Mouse (Mus musculus) midbrain, embryonic 11.5 days (tissue): ENCODE data around the gene Rabgap1. TPM values are rescaled to one million over a fixed set of nuclear protein-coding genes. Genes with fewer than 3 reads are reported as not detected.

Experiments
- ATAC-seq: fragments of 200-750 bp; cut with Nextera tagmentation; 2 replicates; pipeline ENCODE4 v1.8.0; 2017; ENCODE audit warnings: moderate TSS enrichment, moderate library complexity; ENCODE audit not compliant: low FRiP score
- DNase-seq: peaks from one replicate; pipeline ENCODE4 v3.0.0; 2015; ENCODE audit warnings: low spot score; ENCODE audit errors: missing footprints
- H3K27ac ChIP-seq: fragments of 300-500 bp; sonication (generic); 2 replicates; pipeline ENCODE4 v1.5.1; 2014; ENCODE audit warnings: low read depth, low read length
- H3K27me3 ChIP-seq: fragments of 300-500 bp; sonication (generic); 2 replicates; pipeline ENCODE4 v1.6.1; 2014; ENCODE audit warnings: mild to moderate bottlenecking, low read length, moderate library complexity, mixed read lengths; ENCODE audit not compliant: control insufficient read depth, insufficient read depth
- H3K36me3 ChIP-seq: fragments of 300-500 bp; sonication (generic); 2 replicates; pipeline ENCODE4 v1.6.1; 2014; ENCODE audit warnings: mild to moderate bottlenecking, low read length, moderate library complexity, mixed read lengths; ENCODE audit not compliant: control insufficient read depth, insufficient read depth
- H3K4me1 ChIP-seq: fragments of 300-500 bp; sonication (generic); 2 replicates; pipeline ENCODE4 v1.6.1; 2014; ENCODE audit warnings: low read length; ENCODE audit not compliant: control insufficient read depth, insufficient read depth
- H3K4me2 ChIP-seq: fragments of 300-500 bp; sonication (generic); 2 replicates; pipeline ENCODE4 v1.6.1; 2014; ENCODE audit warnings: mild to moderate bottlenecking, moderate library complexity
- H3K4me3 ChIP-seq: fragments of 300-500 bp; sonication (generic); 2 replicates; pipeline ENCODE4 v1.5.1; 2014; ENCODE audit warnings: low read depth, low read length
- H3K9ac ChIP-seq: fragments of 300-500 bp; sonication (generic); 2 replicates; pipeline ENCODE4 v1.6.1; 2014; ENCODE audit warnings: low read length
- H3K9me3 ChIP-seq: fragments of 300-500 bp; sonication (generic); 2 replicates; pipeline ENCODE4 v1.6.1; 2016; ENCODE audit warnings: low read length; ENCODE audit not compliant: control insufficient read depth
- WGBS: fragments of 180-500 bp; shearing (Covaris S2); extraction: QIAGEN DNeasy Blood & Tissue Kit; methylation state at CpG from one replicate; pipeline ENCODE4 v1.1.7; 2014; 5-methylcytosine and 5-hydroxymethylcytosine counted together
- polyA plus RNA-seq: library from polyadenylated mRNA; unstranded; fragments of >200 nt; fragmentation: Nextera tagmentation; extraction: Ambion mirVana; gene quantifications from 2 replicates; pipeline ENCODE4 v1.2.1, GENCODE M21; 2014

Gene Rabgap1
- polyA plus RNA-seq, 1 experiment from 2014 or later = 43.8 TPM

- Histone ChIP-seq H3K27me3 (no peaks in the 10 kb centered on the region), H3K4me1 (no peaks in the 10 kb centered on the region), H3K9me3 (no peaks in the 10 kb centered on the region), H3K36me3 (peaks cover 7% of the 10 kb centered on the region; the same call in 1 of the 2 replicates), H3K27ac (no peak overlapping the region), H3K4me3 (no peak overlapping the region), H3K4me2 (no peak overlapping the region), H3K9ac (no peak overlapping the region)
- WGBS = 95% methylated on average over 2 of the region's 2 CpGs
- ATAC-seq (no peak), DNase-seq (no peak)
These were observed 127.6 kb downstream of the Rabgap1 start for GRCm38 (mm10) chr2:37570703-37571102.

GRCm38 (mm10) chr2:37572141-37572540 is 129.1 kb downstream of the Rabgap1 start:
- Histone ChIP-seq H3K4me1 (no peaks in the 10 kb centered on the region), H3K36me3 (peaks cover 4% of the 10 kb centered on the region; the same call in 1 of the 2 replicates), H3K27me3 (no peaks in the 10 kb centered on the region), H3K9ac (no peak overlapping the region), H3K4me3 (no peak overlapping the region), H3K4me2 (no peak overlapping the region), H3K27ac (no peak overlapping the region), H3K9me3 (no peaks in the 10 kb centered on the region)
- ATAC-seq (no peak), DNase-seq (no peak)
- 91% methylated on average over 2 of the region's 2 CpGs for WGBS

- ATAC-seq (no peak), DNase-seq (peak; percentile 64)
- Histone ChIP-seq H3K4me1 (no peaks in the 10 kb centered on the region), H3K9me3 (no peaks in the 10 kb centered on the region), H3K9ac (no peak overlapping the region), H3K27ac (no peak overlapping the region), H3K27me3 (no peaks in the 10 kb centered on the region), H3K4me3 (no peak overlapping the region), H3K4me2 (no peak overlapping the region), H3K36me3 (0 out of 2 replicates have a peak, but pooled peaks cover 2% of the 10 kb centered on the region)
- 90% methylated on average over 1 of the region's 1 CpGs for WGBS
These were observed 133.6 kb downstream of the Rabgap1 start for GRCm38 (mm10) chr2:37576661-37577060.

- H3K4me2 ChIP-seq = no peak overlapping the region
These were observed 135.1 kb downstream of the Rabgap1 start for GRCm38 (mm10) chr2:37578185-37578584.

GRCm38 (mm10) chr2:37587919-37588318 is 144.8 kb downstream of the Rabgap1 start:
- Histone ChIP-seq H3K27ac (no peak overlapping the region), H3K9ac (no peak overlapping the region), H3K27me3 (no peaks in the 10 kb centered on the region), H3K4me3 (no peak overlapping the region), H3K36me3 (no peaks in the 10 kb centered on the region), H3K4me1 (no peaks in the 10 kb centered on the region), H3K4me2 (no peak overlapping the region), H3K9me3 (no peaks in the 10 kb centered on the region)
- ATAC-seq = no peak
- peak; percentile 8 for DNase-seq

More at GRCm38 (mm10) chr2:37578185-37578584, 135.1 kb downstream of the Rabgap1 start:
- Histone ChIP-seq H3K27ac (no peak overlapping the region), H3K9ac (no peak overlapping the region), H3K4me3 (no peak overlapping the region), H3K27me3 (no peaks in the 10 kb centered on the region), H3K9me3 (no peaks in the 10 kb centered on the region), H3K36me3 (0 out of 2 replicates have a peak, but pooled peaks cover 2% of the 10 kb centered on the region), H3K4me1 (no peaks in the 10 kb centered on the region)
- ATAC-seq = no peak
- WGBS = 90% methylated on average over 2 of the region's 2 CpGs
- peak; percentile 12 for DNase-seq

Other genes starting within 250 kb of the Rabgap1 start
- gene Olfr366, start 231.7 kb upstream of the Rabgap1 start, polyA plus RNA-seq = not detected in 2 replicates
- not detected in 2 replicates for gene Olfr368, start 116.8 kb upstream of the Rabgap1 start, polyA plus RNA-seq
- 82.7 and 87.3 TPM in 2 replicates for gene Pdcl, start 83.9 kb upstream of the Rabgap1 start, polyA plus RNA-seq
- 20.4 and 22.0 TPM in 2 replicates for gene Rc3h2, start 20.4 kb upstream of the Rabgap1 start, polyA plus RNA-seq
- gene Zbtb26, start 144 bp upstream of the Rabgap1 start, polyA plus RNA-seq = 11.7 and 14.1 TPM in 2 replicates
- 6.8 and 8.4 TPM in 2 replicates for gene Zbtb6, start 108 bp upstream of the Rabgap1 start, polyA plus RNA-seq
- gene Gpr21, start 73.1 kb downstream of the Rabgap1 start, polyA plus RNA-seq = 1.9 and 2.1 TPM in 2 replicates